Mouse (Mus musculus): ENCODE data around the gene Snai1.

DNA sequence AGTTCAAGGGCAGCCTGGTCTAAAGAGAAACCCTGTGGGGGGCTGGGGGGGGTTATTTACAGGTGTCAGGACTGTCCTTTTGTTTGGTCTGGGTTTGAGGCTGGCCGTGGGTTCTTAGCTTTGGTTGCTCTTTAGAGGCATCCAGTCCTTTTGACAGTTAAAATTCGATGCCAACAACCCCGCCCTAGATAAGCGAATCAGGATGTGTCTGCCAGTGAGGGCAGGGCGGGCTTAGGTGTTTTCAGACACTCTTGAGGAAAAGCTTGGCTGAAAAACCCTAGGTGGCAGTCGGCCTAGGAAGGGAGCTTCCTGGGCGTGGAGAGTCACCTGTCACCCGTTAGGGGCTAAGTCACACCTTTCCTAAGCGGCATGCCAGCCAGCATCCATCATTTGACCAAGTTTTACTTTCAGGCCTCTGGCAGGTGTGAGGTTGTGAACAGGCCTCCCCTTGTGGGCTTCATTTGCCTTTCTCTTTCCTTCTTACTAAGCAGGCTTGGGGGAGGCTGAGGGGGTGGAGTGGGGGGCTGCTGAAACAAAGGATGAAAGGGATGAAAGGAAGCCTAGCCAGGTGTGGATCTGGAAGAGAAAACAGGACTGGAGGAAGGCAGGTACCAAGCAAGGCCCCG is 1.6 kb upstream of the Snai1 start:
- no peak for TF ChIP-seq CTCF (IDR thresholded peaks at IDR 0.05; ENCODE audit: extremely low read depth, insufficient read length, insufficient replicate concordance, low read depth, low read length)
- TF ChIP-seq POLR2A (IDR thresholded peaks at IDR 0.05; ENCODE audit: low read depth, low read length), result no peak
